Mouse (Mus musculus) frontal cortex, postnatal 36 days (tissue): ENCODE results near the gene Depdc1b.
A peak's percentile ranks its signal among the peaks of the same experiment; 100 is the strongest.

ENCODE experiments used
- DNase-seq, 2 experiments: peaks; one replicate each; pipeline ENCODE4 v3.0.0; 2022; ENCODE audit warnings: low spot score in 2 of 2

Depdc1b gene

DNA sequence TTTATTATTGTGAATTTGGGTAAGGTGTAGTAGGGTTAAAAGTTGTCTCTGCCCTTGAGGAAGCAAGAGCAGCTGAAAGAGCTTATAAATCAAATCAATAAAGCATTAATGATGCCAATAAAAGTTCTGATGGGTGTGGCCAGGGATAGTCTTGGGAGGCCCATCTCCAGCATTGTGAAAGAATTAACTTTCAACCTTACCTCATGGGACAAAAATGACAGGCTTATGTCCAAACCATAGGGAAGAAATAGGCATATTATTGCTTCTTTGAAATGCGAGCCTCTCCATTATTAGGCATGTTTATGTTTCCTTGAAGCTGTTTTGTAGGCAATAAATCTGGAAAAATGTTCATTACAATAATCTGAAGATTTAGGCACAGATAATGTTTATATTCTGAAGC, 122.9 kb downstream of the Depdc1b start:
- no peak for DNase-seq

DNA sequence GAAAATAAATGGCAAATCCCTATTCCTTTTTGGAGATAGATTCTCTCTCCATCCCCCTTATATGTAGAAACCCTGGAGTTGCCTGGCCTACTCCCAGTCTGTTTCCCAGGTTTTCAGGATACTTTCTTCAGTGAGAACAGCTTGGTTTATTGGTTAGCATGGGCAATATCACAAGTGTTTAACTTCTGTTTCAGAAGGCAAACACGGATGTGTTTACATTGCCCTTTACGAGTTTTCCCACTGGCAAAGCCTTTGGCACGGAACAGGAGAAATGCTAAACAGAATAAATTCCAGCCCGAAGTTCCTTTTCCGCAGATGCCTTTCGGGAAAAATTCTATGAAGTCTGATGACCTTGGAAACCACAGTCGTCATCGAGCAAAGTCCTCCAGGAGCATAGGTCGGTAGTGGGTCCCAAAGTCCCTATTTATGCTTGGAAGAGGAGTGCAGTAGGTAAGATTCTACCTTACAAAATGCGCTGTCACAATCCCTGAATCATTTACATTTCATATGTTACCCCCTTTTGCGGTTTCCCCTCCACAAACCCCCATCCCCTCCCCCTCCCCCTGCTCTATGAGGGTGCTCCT, 132.3 kb downstream of the Depdc1b start:
- DNase-seq, result no peak

DNA sequence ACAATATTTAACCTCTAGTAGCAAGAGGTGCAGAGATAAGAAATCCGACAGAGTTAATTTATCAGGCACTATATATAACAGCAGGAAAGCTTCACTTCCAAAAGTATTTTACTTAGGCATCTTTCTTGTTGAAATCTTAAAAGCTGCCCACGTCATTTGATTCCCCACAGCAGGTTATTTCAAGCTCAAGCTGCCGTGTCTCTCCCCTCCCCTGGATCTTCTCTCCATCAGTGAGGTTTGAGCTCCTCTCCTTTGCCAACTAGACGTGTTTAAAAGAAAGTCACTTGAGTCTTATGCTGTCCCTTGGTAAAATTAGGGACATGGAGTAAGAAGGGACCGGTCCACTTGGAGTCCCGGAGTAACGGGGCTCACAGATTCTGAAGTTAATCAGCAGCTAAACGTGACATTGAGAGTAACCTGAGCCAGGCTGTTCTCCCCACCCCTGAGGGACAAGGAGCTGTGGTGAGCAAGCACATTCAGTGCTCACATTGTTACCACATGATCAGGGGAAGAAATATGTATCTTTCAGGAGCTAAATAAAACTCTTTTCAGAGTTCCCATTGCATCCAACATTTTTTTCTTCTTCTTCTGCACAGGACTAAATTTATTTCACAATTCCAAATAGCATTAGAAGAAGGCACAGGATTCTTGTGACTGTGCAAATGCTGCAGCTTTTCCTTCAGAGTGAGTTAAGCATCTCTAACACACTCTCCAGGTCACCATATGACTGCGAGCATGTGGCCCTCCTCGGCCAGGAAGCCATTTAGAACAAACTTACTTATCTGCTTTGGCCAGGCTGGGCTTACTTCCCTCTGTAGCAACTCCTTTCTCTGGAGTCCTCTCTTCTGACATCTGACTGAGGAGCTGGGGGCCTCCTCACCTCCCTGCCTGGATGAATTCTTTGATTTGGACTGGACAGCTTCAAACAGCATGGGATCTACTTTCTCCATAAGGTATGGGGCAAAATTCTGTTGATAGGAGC, 133.3 kb downstream of the Depdc1b start, which contains the start of gene Pde4d:
Pde4d (plus strand) TSS at position 833 of the 982 bp plus-strand sequence.
- DNase-seq, result peak; percentile 36 to 63

DNA sequence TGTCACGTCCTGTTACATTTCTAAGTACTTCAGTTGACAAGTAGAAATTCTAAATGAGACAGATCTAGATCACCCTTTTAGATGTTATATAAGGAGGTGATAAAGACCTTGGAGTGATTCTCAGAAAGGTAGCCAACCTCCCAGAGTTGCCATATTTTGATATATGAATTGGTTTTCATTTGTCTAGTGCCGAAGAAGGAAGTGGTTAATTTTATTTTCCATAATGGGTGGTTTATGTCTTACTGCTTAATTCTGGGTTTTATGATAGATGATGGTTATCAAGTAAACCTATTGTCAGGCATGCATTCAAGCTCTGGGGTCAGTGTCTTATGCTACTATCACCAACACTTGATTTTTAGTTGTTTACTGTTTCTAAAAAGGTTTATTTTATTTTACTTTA, 135.0 kb downstream of the Depdc1b start:
- no peak for DNase-seq

DNA sequence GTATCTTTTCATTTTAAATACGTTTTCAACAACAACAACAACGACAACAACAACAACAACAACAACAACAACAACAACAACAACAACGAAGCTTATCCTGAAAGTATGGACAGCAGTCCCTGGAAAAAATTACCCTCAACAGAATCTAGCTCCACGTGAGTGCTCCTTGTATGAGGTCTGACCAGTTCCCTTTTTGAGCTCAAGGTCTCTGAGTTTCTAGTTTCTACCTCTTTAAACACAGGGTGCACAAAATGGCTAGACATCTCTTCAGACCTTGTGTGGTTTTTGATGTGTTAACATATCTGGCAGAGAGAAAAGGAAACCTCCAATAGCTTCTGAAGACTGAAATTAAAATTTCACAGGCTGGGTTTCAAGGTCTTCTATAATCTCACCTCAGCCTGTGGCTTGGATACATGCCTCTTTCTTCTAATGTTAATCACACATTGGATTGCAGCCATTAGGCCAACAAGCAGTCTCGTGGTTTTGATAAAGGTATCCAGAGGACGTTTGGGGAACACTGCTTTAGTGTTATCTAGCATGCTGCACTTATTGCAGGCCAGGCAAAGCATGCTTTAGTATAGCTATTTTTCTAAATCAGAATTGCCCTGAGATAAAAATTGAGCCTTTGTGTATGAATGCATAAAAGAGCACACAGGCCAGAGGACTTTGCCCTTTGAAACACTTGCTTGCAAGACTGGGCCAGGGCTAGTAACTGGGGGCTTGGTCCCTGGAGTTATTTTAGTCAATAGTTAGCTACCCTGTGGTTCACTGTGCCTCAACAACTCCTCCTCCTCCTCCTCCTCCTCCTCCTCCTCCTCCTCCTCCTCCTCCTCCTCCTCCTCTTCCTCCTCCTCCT, 137.2 kb downstream of the Depdc1b start:
- DNase-seq, result no peak
